Mouse (Mus musculus) heart, embryonic 12.5 days (tissue): Measurements from ENCODE around the gene Pde4dip. TPM values are rescaled to one million over a fixed set of nuclear protein-coding genes. Genes with fewer than 3 reads are reported as not detected.

Source experiments
- ATAC-seq: fragments of 200-750 bp; cut with Nextera tagmentation; 2 replicates; pipeline ENCODE4 v1.8.0; 2017; ENCODE audit warnings: moderate TSS enrichment, moderate library complexity; ENCODE audit not compliant: insufficient number of reproducible peaks, low FRiP score
- H3K27ac ChIP-seq: fragments of 300-500 bp; sonication (generic); 2 replicates; pipeline ENCODE4 v1.5.1; 2016; ENCODE audit warnings: mild to moderate bottlenecking, moderate library complexity; ENCODE audit not compliant: poor library complexity, severe bottlenecking
- H3K27me3 ChIP-seq: fragments of 300-500 bp; sonication (generic); replicated peaks from 2 replicates; pipeline ENCODE4 v1.6.1; 2016; ENCODE audit warnings: mild to moderate bottlenecking, moderate library complexity
- H3K36me3 ChIP-seq: fragments of 300-500 bp; sonication (generic); 2 replicates; pipeline ENCODE4 v1.6.1; 2016; ENCODE audit warnings: mild to moderate bottlenecking, moderate library complexity
- H3K4me1 ChIP-seq: fragments of 300-500 bp; sonication (generic); replicated peaks from 2 replicates; pipeline ENCODE4 v1.6.1; 2016; ENCODE audit warnings: mild to moderate bottlenecking
- H3K4me2 ChIP-seq: fragments of 300-500 bp; sonication (generic); 2 replicates; pipeline ENCODE4 v1.6.1; 2016; ENCODE audit warnings: mild to moderate bottlenecking, moderate library complexity
- H3K4me3 ChIP-seq: fragments of 300-500 bp; sonication (generic); 2 replicates; pipeline ENCODE4 v1.5.1; 2016; ENCODE audit warnings: mild to moderate bottlenecking
- H3K9ac ChIP-seq: fragments of 300-500 bp; sonication (generic); 2 replicates; pipeline ENCODE4 v1.6.1; 2016; ENCODE audit warnings: mild to moderate bottlenecking, moderate library complexity
- H3K9me3 ChIP-seq: fragments of 300-500 bp; sonication (generic); replicated peaks from 2 replicates; pipeline ENCODE4 v1.6.1; 2016; ENCODE audit warnings: mild to moderate bottlenecking, moderate library complexity
- WGBS: fragments of 180-500 bp; shearing (Covaris S2); methylation state at CpG from one replicate; pipeline ENCODE4 v1.1.7; 2016; 5-methylcytosine and 5-hydroxymethylcytosine counted together
- polyA plus RNA-seq: library from polyadenylated mRNA; unstranded; fragments of >200 nt; fragmentation: Nextera tagmentation; extraction: Ambion mirVana; gene quantifications from 2 replicates; pipeline ENCODE4 v1.2.1, GENCODE M21; 2016

Gene Pde4dip
- polyA plus RNA-seq, 1 experiment from 2014 or later, result 101 TPM

DNA sequence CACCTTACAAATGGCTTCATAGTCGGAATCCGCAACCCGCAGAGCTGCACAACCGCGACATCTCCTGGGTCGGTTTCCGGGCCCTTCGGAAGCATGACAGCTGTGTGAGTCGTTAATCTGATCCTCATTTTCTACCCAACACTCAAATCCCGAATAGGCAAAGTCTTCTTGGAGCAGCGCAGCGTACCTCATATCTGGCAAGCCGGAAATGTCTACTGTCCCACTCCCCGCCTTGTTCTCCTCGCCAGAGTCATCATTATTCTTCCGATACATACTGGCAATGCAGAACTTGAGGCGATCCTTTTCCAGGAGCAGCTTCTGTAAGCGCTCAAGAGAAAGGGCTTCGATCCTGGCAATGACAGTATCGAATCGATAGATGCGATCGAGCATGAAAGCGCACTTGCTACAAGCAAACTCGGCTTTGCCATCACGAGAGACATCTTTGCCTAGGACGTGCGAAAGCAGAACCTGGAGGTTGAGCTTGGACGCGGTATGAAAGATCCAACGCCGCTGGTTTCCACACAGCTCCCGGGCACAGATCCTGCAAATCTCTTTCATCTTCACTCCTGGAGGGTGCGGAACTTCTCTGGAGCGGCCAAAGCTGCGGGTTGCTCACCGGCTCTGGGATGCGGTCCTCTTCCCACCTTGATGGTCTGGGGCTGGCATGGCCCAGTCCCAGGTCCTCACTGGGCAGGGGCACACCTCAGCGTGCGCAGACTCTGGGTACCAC is 121.3 kb downstream of the Pde4dip start:
- H3K27ac ChIP-seq, result peak overlapping the region; percentile 82
- H3K4me1 ChIP-seq, result peaks cover 27% of the 10 kb centered on the region
- peak overlapping the region; percentile 70 for H3K4me3 ChIP-seq
- 11% methylated on average over 40 of the region's 40 CpGs for WGBS
- H3K9me3 ChIP-seq, result no peaks in the 10 kb centered on the region
- H3K36me3 ChIP-seq, result peaks cover 11% of the 10 kb centered on the region
- peak overlapping the region; percentile 75 for H3K9ac ChIP-seq
- H3K4me2 ChIP-seq, result peak overlapping the region; percentile 71
- ATAC-seq, result no peak
- no peaks in the 10 kb centered on the region for H3K27me3 ChIP-seq

DNA sequence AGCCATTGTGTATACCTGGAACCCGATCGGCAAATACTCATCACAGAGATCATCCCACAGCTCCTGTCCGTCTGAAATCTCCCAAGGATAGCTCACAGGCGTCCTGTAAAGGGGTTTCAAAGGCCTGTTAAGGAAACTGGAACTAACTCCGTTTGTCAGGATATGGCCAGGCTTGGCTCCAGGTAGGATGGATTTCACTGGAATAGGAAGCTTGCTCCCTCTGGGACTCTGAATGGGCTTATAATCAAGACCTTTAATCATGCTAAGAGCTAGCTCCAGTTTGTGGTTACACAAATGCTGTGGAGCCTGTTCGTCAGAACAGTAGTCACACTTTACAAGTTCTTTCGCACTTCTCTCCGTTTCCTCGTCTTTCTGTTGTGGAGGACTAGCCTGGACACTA is 122.0 kb downstream of the Pde4dip start:
- H3K9ac ChIP-seq, result peak overlapping the region; percentile 75
- H3K27me3 ChIP-seq, result no peaks in the 10 kb centered on the region
- H3K36me3 ChIP-seq, result peaks cover 17% of the 10 kb centered on the region
- H3K4me1 ChIP-seq, result peaks cover 34% of the 10 kb centered on the region
- H3K27ac ChIP-seq, result no peak overlapping the region
- 70% methylated on average over 9 of the region's 9 CpGs for WGBS
- ATAC-seq, result no peak
- H3K9me3 ChIP-seq, result no peaks in the 10 kb centered on the region
- H3K4me2 ChIP-seq, result peak overlapping the region; percentile 71
- peak overlapping the region; percentile 70 for H3K4me3 ChIP-seq

DNA sequence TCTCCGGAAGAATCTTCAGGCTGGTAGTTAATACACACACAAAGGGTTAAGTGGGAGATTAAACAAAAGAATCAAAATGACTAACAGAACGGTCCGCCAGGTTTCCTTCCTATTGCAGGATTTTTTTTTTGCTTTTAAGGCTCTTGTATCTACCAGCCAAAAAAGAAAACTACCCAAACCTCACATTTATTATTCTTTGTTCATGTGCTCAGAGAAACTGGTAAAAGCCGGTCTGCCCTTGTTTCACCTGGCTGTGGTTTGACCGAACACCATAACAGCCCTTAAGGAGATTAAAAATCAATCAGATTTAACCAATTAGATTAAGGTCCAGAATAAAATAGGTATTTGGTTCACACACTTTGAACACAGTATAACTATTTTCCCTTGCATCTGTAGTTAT is 124.4 kb downstream of the Pde4dip start:
- no peak for ATAC-seq
- no peak overlapping the region for H3K27ac ChIP-seq
- no peaks in the 10 kb centered on the region for H3K27me3 ChIP-seq
- peaks cover 39% of the 10 kb centered on the region for H3K4me1 ChIP-seq
- no peak overlapping the region for H3K4me2 ChIP-seq
- no peak overlapping the region for H3K9ac ChIP-seq
- H3K4me3 ChIP-seq, result no peak overlapping the region
- peaks cover 17% of the 10 kb centered on the region for H3K36me3 ChIP-seq
- no peaks in the 10 kb centered on the region for H3K9me3 ChIP-seq
- 86% methylated on average over 5 of the region's 5 CpGs for WGBS

DNA sequence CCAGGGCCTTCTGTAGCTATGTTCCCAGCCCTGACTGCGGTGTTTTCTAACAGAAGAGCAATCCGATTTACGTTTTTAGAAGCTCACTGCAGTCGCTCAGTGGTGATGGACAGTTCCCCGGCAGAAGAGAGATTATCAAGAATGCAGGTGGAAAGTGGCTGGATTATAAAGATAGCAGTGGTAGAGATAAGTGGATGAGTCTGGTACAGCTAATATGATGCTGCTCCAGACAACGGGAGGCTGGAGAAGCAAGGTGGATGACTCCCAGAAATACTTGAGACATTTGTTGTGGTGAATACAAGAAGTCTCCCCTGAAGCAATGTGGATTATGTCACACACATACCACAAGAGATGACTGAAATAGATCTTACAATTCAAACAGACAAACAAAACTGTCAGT is 126.6 kb downstream of the Pde4dip start:
- Histone ChIP-seq H3K4me1 (peaks cover 32% of the 10 kb centered on the region), H3K36me3 (peaks cover 37% of the 10 kb centered on the region), H3K4me2 (no peak overlapping the region), H3K27me3 (no peaks in the 10 kb centered on the region), H3K27ac (no peak overlapping the region), H3K4me3 (no peak overlapping the region), H3K9ac (no peak overlapping the region), H3K9me3 (no peaks in the 10 kb centered on the region)
- 45% methylated on average over 6 of the region's 6 CpGs for WGBS
- no peak for ATAC-seq

DNA sequence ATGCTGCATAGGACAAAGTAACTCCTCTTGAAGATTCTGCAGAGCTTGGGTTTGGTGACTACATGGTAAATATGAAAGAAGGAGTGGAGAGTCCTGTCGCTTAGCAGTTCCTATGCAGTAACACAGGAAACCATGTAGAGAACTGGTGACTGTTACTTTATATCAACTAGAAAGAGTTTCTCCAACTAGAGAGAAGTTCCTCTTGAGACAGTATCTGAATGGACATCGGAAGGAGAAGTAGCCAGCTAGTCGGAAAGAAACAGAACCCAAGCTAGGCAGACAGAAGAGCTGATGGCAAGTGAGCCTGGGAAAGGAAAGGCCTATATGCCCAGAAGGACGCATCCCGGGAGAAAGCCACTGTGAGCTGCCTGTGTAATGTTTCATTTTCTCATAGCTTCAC is 127.3 kb downstream of the Pde4dip start:
- Histone ChIP-seq H3K9me3 (no peaks in the 10 kb centered on the region), H3K9ac (no peak overlapping the region), H3K4me3 (no peak overlapping the region), H3K36me3 (peaks cover 45% of the 10 kb centered on the region), H3K27me3 (no peaks in the 10 kb centered on the region), H3K4me1 (peaks cover 24% of the 10 kb centered on the region), H3K4me2 (no peak overlapping the region), H3K27ac (no peak overlapping the region)
- WGBS, result 80% methylated on average over 5 of the region's 5 CpGs
- no peak for ATAC-seq

DNA sequence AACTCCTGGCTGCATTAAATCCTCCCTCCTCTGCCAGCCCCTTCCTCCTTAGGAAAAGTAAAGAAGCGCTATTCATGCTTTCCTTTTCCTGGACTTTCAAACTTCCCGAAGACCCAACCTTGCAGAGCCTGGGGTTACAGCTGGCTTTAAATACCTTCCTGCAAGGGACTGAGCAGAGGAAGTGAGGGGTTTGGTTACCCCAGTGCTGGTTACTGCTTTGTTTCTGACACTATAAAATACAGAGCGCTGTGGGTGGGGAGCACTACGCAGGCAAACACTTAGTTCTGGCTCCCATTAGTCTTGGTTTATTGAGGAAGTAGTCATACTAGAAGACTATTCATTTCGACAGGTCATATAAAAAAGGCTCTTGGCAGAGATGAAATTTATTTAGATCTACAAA is 128.7 kb downstream of the Pde4dip start:
- Histone ChIP-seq H3K9ac (no peak overlapping the region), H3K27ac (no peak overlapping the region), H3K4me1 (peaks cover 21% of the 10 kb centered on the region), H3K4me2 (no peak overlapping the region), H3K27me3 (no peaks in the 10 kb centered on the region), H3K36me3 (peaks cover 56% of the 10 kb centered on the region), H3K4me3 (no peak overlapping the region), H3K9me3 (no peaks in the 10 kb centered on the region)
- no peak for ATAC-seq
- 87% methylated on average over 5 of the region's 5 CpGs for WGBS

DNA sequence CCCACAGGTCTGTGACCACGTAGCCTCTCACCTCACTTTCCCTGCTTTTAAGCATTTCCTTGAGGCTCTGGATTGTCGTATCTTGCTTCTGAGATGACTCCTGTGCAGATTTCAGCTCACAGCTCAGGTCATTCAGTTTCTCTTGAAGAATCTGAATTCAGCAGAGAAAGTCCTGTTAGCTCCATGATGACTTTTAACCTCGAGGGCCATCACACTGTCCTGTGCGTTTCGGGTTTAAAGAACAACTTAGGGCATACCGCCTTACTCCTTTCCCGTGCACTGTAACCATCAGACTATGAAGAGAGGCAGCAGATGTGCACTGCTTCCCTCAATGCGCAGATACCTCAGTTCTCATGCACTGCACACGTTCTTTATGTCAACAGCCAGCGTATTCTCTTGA is 131.0 kb downstream of the Pde4dip start:
- H3K9ac ChIP-seq, result no peak overlapping the region
- H3K9me3 ChIP-seq, result no peaks in the 10 kb centered on the region
- WGBS, result 86% methylated on average over 10 of the region's 10 CpGs
- no peaks in the 10 kb centered on the region for H3K27me3 ChIP-seq
- H3K4me2 ChIP-seq, result no peak overlapping the region
- peaks cover 65% of the 10 kb centered on the region for H3K36me3 ChIP-seq
- no peak for ATAC-seq
- no peak overlapping the region for H3K4me3 ChIP-seq
- H3K27ac ChIP-seq, result no peak overlapping the region
- H3K4me1 ChIP-seq, result peaks cover 15% of the 10 kb centered on the region

DNA sequence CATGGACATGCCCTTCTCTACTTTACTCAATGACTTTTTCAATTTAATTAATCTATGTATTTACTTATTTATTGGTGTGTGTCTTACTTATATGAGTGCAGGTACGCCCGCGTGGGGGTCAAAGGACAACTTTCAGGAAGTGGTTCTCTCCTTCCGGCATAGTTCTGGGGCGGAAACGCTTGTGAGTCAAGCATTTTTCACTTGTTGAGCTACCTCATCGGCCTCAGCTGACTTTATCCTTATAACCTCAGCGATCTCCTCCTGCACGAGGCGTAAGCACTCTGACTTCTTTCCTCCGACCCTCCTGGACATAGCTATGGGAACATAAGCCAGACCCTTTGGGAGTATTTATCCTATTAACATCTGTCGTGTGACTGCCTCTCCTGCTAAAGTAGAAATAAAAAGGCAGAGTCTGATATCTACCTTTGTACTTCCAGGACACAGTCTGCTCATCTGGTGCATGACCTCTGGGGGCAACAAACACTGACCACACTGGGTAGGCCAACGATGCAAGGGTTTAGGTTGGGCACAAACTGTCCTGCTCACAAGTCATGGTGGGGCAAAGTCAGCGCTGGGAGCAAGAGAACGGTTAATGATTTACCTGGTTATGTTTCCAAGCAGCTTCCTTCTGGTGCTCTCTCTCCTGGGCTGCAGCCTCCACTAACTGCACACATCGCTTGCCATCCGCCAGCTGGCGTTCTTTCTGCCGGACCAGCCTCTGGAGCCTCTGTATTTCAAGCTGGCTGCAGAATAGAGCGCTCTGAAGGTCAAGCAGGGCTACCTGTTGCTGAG is 132.0 kb downstream of the Pde4dip start:
- ATAC-seq, result no peak
- Histone ChIP-seq H3K36me3 (peaks cover 69% of the 10 kb centered on the region), H3K27me3 (no peaks in the 10 kb centered on the region), H3K9me3 (no peaks in the 10 kb centered on the region), H3K9ac (no peak overlapping the region), H3K4me3 (no peak overlapping the region), H3K4me2 (no peak overlapping the region), H3K27ac (no peak overlapping the region), H3K4me1 (peaks cover 6% of the 10 kb centered on the region)
- WGBS, result 86% methylated on average over 20 of the region's 20 CpGs

DNA sequence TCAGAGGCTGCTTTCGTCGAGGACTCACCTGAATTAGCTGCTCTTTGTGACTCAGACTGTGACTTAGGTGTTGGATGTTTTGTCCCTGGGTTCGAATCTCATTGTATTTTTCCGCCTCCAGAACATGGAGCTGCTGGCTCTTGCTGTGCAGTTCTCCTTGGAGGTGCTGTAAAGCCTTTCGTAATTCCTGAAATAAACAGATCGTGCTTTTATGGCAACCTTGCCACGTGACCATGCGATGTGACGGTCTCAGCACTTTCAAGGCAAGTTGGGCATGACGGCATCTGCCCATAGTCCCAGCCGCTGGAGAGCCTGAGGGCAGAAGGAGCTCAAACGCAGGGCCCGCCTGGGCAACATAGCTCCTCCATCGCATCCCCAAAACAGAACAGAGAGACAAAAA is 133.1 kb downstream of the Pde4dip start:
- Histone ChIP-seq H3K9me3 (no peaks in the 10 kb centered on the region), H3K27ac (no peak overlapping the region)
- no peak for ATAC-seq

DNA sequence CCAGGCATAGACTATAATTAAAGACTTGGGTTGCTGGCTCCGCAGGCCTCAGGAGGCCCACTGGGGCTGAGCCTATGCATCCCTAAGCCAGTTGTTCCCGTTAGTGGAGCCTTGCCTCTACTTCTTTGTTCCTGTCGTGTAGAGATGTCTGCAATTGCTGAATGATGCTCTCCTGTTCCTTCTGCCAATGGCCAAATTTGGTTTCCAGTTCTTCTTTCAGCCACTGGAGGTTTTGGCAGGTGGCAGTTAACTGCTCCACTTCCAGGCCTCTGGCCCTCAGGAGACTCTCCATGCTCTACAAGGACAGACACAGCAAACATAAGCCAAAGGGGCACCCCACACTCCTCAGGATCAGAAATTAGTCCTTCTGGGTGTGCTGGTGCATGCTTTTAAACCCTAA is 135.6 kb downstream of the Pde4dip start:
- Histone ChIP-seq H3K9ac (no peak overlapping the region), H3K27me3 (no peaks in the 10 kb centered on the region), H3K36me3 (peaks cover 91% of the 10 kb centered on the region), H3K4me1 (no peaks in the 10 kb centered on the region), H3K4me2 (no peak overlapping the region), H3K27ac (no peak overlapping the region), H3K4me3 (no peak overlapping the region), H3K9me3 (no peaks in the 10 kb centered on the region)
- no peak for ATAC-seq
- WGBS, result 87% methylated on average over 3 of the region's 3 CpGs

More for the DNA sequence above, 133.1 kb downstream of the Pde4dip start:
- peaks cover 79% of the 10 kb centered on the region for H3K36me3 ChIP-seq
- no peak overlapping the region for H3K4me3 ChIP-seq
- H3K9ac ChIP-seq, result no peak overlapping the region
- 94% methylated on average over 14 of the region's 14 CpGs for WGBS
- H3K4me1 ChIP-seq, result no peaks in the 10 kb centered on the region
- no peak overlapping the region for H3K4me2 ChIP-seq
- H3K27me3 ChIP-seq, result no peaks in the 10 kb centered on the region

DNA sequence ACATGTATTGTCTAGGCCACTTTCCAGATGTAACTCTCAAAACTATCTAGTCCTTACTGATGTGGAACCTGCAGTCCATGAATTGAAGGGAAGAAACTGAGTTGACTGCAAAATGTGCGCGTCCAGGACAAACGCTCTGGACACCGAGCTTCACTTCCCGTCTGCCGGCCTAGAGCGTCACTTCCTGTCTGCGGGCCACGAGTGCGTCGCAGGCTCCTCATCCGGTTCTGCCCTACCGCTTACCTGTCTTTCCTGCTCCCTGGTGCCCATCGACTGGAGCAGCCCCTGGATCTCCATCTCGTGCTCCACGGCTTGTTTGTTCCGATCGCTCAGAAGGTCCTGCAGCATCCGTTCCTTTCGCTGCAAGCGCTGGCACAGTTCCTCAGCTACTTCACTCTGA is 136.9 kb downstream of the Pde4dip start:
- H3K4me3 ChIP-seq, result no peak overlapping the region
- ATAC-seq, result no peak

More for the DNA sequence above, 136.9 kb downstream of the Pde4dip start:
- Histone ChIP-seq H3K27me3 (no peaks in the 10 kb centered on the region), H3K4me1 (no peaks in the 10 kb centered on the region), H3K4me2 (no peak overlapping the region), H3K9me3 (no peaks in the 10 kb centered on the region), H3K36me3 (peaks cover 89% of the 10 kb centered on the region), H3K27ac (no peak overlapping the region), H3K9ac (no peak overlapping the region)
- WGBS, result 92% methylated on average over 21 of the region's 21 CpGs
